In the genomic region with DNA sequence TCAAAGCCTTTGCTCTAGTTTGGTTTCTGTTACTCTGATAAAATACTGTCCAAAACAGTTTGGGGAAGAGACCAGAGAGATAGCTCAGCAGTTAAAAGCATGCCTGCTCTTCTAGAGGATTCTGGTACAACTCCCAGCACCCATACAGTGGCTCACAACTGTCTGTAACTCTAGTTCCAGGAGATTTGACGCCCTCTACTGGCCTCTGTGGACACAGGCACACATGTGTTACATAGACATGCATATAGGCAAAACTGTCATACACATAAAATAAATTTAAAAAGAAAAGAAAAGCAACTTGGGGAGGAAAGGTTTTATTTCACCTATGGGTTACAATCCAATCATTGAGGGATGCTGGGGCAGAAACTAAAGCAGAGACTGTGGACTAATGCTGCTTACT, we compare ENCODE assay signal across 13 mouse cellular contexts. TPM values are rescaled to one million over a fixed set of nuclear protein-coding genes. Genes with fewer than 3 reads are reported as not detected.
"Had no signal": no experiment of that assay in that cellular context is flagged by ENCODE, and none has a peak within 500 bp of the region (broad histone marks: within the 10 kb centered on the region; RNA-seq: fewer than 3 reads in every experiment).

No protein-coding gene starts in this region.

- DNase-seq: kidney, adult 2 months; kidney, postnatal 14 days; layer of hippocampus, postnatal 36 days; lung, postnatal 4 days; midbrain, embryonic 14.5 days; retina, postnatal 1 day; right cerebral cortex, postnatal 25 days had no signal

- H3K27ac ChIP-seq: kidney, embryonic 15.5 days; limb, embryonic 12.5 days; midbrain, embryonic 10.5 days; neural tube, embryonic 13.5 days had no signal

- ATAC-seq: lung, postnatal 0 days had no signal

- H3K9ac ChIP-seq: kidney, embryonic 15.5 days; limb, embryonic 12.5 days; neural tube, embryonic 13.5 days had no signal

- H3K4me3 ChIP-seq: kidney, embryonic 15.5 days; limb, embryonic 12.5 days; midbrain, embryonic 10.5 days; neural tube, embryonic 13.5 days had no signal

- H3K27me3 ChIP-seq: kidney, embryonic 15.5 days; limb, embryonic 12.5 days; neural tube, embryonic 13.5 days had no signal

- H3K4me2 ChIP-seq: kidney, embryonic 15.5 days; limb, embryonic 12.5 days; neural tube, embryonic 13.5 days had no signal

- H3K4me1 ChIP-seq: kidney, embryonic 15.5 days; limb, embryonic 12.5 days; midbrain, embryonic 10.5 days; neural tube, embryonic 13.5 days had no signal

- H3K9me3 ChIP-seq: kidney, embryonic 15.5 days; limb, embryonic 12.5 days; neural tube, embryonic 13.5 days had no signal

RNA-seq across cellular contexts. Expression of a gene that starts 36.6 kb away (rescaled TPM):
- total RNA-seq: left cerebral cortex, postnatal 25 days had no signal

RNA-seq across cellular contexts. Expression of a gene that starts 43.4 kb away (rescaled TPM):
- polyA plus RNA-seq: midbrain, embryonic 10.5 days; midbrain, embryonic 14.5 days had no signal
